Mouse (Mus musculus) kidney, postnatal 4 days (tissue): ENCODE results near the gene Abraxas2.

Experiments used
- DNase-seq, 2 experiments: peaks; one replicate each; pipeline ENCODE4 v3.0.0; 2021; ENCODE audit warnings: mixed read lengths in 2 of 2

The Abraxas2 gene

DNA sequence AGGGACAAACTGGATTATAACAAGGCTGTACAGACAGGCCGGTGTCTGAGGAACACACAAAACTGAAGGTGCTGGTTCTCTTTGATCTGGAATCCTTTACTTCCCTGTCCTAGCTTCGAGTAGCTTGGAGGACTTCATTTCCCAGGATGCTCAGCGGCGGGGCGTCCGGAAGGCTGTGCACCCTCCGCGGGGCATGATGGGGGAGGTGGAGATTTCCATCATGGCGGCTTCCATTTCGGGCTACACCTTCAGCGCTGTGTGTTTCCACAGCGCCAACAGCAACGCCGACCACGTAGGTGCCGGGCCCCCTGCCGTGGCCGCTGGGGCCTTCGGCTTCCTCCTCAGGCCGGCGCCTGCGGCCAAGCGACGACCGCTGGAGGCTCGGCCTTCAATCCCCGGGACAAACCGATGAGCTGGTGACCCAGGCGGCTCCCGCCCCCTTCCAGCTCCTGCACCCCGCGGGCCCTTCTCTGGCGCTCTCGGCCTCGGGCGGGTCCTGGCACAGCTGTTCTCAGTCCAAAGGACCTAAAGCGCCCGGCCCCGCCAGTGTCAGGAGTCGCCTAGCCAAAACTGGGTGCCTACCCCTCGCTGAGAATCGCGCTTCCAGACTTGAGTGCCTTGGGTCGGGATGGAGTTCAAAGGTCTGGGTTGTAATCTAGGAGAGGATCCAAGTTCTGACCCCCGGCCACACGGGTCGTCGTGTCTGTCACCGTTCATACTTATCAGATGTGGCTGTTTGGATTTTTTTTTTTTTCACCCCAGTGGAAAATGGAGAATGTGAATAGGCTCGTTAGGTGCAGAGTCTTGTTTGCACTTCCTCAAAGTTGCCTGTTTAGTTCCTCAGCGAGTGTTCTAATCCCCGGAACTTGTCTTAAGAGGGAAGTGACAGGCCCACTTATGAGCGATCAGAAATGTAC, at the start of gene Abraxas2:
Gene Abraxas2, plus strand, starts transcription at position 184 of the 917 bp plus-strand sequence.
- DNase-seq: peak; percentile 93 to 95

- DNase-seq: no peak
Observed at GRCm38 (mm10) chr7:132809721-132810120, 49.3 kb upstream of the Abraxas2 start.

- DNase-seq: peak; percentile 54 to 69
Observed at GRCm38 (mm10) chr7:132810368-132810767, 48.7 kb upstream of the Abraxas2 start.

GRCm38 (mm10) chr7:132810879-132811278, 48.1 kb upstream of the Abraxas2 start:
- DNase-seq: peak; percentile 95

DNA sequence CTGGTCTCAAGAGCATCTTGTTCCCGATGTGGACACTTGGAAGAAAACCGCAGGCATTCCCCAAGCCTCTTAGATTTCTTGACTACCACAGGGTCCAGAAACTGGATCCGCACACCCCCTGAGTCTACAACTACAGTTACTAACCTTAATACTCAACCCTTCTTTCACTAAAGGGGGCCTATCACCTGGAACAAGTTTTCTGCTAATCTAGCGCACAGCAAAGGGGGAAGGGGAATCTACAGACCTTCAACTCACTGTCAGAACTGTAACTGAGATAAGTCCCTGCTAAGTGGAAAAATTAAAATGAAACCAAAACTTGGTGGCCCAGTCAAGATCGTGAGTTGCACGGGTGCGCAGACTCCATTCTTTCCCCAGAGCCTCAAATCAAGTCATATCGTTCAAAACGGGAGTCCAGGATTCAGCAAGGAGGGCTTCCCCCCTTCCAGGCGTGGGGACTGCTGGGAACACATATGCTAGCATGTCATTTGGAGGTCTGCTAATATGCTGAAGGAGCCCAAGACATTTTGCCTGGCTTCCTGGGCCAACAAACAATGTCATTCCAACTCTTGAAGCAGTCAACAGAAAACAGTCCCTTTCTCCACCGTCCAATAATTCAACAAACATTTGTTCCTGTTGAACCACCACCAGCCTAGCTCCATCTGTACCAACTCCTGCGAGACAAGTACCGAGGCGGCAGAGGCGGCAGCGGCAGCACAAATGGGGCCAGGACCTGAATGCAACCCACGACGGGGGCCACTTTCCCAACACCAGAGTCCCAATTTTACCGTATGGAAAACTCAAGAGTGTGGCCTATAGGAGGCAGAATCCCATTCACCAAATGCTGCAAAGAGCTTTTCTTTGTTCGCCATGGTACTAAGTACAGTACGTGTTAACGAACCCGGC, 47.1 kb upstream of the Abraxas2 start:
- no peak for DNase-seq

DNA sequence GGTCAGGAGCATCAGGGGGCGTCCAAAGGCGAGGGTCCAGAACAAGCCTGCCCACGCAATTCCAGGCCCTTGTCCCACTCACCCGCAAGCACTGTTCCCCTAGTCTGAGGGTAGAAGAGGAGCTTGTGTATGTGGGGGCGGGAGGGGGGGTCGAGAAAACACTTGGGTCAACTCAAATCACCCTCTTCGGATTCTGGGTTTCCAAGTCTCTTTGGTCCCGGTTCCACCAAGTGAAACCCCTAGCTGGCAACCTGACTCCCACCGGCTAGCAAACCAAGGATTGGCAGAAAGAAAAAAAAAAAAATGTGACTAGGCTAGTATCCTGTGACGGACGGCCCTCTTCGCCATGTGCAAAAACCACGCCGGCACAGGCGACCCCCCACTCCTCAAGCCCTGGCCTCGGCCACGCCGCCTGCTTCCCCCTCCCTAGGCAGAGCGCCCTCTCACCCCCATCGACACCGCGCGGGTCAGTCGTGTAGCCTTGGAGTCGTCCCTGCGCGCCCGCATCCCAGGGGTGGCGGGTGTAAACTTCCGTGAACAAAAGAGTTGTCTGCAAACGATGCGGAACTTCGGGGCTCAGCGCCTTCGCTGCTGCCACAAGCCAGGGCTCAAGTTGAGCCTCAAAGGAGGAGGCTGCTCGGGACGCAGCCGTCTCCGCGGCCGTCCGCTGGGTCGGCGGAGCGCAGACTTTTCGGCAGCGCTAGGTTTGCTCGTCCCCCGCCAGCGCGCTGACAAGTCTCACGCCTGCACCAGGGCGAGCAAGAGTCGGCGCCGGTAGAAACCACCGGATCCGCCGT, 46.2 kb upstream of the Abraxas2 start:
- DNase-seq: peak; percentile 66 to 80

GRCm38 (mm10) chr7:132813416-132814088, 45.5 kb upstream of the Abraxas2 start, which contains the start of gene Fam53b:
TSS of gene Fam53b (minus strand) at chr7:132813886.
- DNase-seq: peak; percentile 77 to 87

DNA sequence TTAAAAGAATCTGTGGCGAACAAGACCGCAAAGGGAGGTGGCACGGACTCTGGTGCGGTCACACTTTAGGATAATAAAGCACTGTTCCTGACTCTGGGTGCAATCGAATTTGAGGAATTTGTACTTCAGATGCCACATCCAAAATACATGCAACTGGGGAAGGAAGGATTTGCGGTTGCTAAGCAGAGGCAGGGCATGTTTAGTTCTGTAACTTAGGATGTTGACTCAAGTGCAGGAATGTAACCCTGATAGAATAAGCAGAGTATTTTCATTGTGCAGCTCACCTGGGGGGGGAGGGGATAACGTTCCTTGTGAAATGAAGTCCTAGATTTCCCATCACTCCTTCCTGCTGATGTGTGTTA, 45.0 kb upstream of the Abraxas2 start:
- no peak for DNase-seq

DNA sequence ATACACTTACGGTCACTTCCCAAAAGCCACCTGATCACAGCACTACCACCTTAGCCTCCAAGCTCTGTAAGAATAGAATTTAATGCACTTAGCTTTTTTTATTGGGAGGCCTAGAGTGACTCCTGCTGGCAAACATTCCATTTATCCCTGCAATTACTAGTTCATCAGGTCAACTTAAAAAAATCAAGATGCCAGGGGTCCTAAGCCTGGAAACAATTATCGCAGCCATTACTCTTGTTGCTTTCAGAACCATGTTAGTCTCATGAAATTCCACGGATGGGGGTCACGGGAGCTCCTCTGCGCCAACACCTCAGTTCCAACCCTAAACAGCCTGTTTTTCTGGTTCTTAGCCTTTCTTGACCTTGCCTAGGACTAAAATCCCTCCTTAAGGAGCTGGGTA, 43.9 kb upstream of the Abraxas2 start:
- DNase-seq: no peak

- DNase-seq: no peak
Observed at GRCm38 (mm10) chr7:132816528-132816927, 42.5 kb upstream of the Abraxas2 start.

DNA sequence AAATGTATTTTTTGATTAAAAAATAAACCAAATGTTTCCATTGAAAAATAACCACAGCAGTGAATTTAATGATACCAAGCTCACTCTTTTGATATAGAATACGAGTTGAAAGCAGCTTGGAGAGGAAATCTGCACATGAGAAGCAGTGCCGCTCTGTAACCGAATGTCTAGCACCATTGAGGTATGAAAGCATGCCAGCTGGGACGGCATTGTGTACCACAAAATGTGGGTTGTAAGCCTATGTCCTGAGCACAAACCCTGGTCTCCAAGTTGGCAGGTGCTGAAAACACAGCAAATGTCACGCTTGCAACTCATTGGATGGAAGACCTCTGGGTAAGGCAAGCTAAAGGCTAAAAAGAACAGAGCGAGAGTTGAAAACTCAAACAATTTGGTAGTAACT, 42.0 kb upstream of the Abraxas2 start:
- no peak for DNase-seq

DNA sequence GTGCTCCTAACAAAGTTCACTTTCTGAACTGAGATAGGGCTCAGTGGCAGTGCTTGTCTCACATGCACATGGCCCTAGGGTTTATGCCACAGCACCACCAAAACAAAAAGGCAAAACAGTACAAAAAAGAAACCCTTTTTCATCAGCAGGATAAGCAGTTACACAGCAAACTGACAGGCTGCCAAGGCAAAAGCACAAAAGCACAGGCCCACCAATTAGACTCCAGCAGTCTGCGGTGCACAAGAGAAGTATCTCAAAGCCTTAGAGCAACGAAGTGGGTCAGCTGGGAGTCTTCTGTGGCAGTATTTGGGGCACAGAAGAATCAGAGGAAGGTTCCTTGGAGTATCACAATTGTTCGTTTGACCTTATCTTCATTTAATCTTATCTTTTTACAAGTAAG, 38.3 kb upstream of the Abraxas2 start:
- DNase-seq: no peak

- DNase-seq: no peak
Observed at GRCm38 (mm10) chr7:132823832-132824231, 35.2 kb upstream of the Abraxas2 start.

DNA sequence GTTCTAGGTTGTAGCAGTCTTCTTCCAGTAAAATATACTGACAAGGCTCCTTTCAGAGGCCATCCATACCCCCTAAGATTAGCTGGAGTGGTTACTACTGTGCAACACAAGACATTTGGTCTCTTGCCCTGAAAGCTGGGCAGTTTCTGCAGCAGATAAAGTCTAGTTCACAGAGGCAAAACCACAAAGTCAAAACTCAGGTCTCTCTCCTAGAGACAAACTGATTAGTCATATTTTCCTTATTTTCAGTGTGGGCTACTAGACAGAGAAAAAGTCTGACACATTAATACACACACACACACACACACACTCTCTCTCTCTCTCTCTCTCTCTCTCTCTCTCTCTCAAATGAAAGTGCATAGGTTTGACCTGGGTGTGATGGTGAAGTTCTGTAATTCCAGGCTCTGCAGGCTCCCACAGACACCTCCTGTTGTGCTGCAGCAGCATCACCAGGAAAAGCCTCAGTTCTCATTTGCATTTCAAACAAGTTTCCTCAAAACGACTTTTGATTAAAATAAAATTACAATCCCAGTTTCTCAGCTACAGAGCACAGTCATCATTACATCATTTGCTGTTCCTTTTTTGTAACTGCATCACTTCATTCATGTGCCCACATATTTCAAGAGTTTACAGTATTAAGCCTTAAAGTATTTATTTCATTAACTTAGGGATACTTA, 34.5 kb upstream of the Abraxas2 start:
- DNase-seq: no peak

DNA sequence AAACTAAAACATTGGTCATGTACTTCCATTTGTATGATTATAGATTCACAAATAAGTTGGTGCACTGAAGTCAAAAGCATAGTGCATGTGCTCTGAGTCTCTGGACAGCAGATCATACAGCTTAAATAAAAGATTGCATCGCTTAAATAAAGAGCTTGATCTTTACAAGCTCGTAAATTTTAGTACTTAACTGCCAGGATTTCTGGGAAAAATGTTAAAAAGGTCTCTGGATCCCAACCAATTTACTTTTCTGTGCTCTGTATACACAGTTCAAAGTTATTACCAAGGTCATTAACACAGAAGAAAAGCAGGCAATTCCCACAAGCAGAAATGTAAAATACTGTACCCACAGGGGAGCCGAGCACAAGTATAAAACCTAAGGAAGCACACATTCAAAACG, 28.1 kb upstream of the Abraxas2 start:
- DNase-seq: no peak

DNA sequence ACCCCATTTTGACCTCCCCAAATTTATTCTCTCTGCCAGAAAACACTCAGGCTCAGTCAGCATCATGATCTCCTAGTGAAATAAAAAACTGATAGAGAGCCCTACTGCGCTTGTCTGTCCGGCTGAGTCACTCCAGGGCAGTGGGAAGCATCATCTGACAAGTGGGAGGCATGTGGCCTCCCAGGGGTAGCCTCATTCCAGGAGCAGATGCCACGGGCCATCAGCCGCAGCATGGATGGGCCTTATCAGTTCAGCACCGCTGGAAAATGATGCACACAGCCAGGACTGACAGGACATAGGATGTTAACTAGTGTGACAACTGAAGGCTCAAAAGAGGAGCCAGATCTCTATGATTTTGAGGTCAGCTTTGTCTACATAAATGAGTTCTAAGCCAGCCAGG, 17.7 kb upstream of the Abraxas2 start:
- no peak for DNase-seq

- no peak for DNase-seq
Observed at GRCm38 (mm10) chr7:132842455-132842854, 16.6 kb upstream of the Abraxas2 start.

DNA sequence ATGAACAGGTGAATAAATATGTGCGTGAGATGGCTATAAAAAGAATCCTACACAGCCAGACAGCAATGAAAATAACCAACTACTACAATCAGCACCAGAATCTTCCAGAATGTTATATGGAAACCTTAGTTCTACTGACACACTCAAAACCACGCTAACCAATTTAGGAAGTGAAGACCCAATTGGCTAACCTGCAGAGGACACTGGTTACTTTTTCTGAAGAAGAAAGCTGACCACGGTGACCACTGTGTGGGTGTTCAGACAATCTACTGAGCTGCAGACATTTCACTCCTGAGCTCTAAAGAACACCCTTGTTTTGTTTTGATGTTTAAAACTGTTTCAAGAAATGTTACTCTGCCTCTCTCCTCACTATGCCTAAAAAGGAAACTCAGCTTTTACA, 15.9 kb upstream of the Abraxas2 start:
- no peak for DNase-seq

GRCm38 (mm10) chr7:132852173-132852844, 6.7 kb upstream of the Abraxas2 start, which contains the start of gene Eef1akmt2:
TSS of gene Eef1akmt2 (minus strand) at chr7:132852673.
- DNase-seq: peak; percentile 87 to 92

DNA sequence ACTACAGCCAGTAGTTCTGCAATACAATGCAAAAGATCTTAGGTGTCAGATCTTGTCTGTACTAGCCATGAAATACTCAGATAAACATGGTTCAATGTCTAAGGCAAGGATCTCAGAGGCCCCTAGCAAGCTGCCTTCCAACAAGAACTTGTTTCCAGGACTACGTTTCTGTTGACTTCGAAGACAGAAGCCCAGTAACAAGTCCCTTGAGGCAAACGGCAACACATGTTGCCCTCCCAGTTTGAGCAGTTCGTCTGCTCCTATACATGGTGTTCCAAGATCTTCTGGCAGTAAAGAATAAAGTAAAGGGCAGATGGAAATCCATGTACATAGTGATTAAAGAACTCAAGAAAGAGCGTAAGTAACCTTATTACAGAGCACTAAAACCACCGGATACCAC, 5.7 kb upstream of the Abraxas2 start:
- no peak for DNase-seq

GRCm38 (mm10) chr7:132853946-132854345, 5.1 kb upstream of the Abraxas2 start:
- no peak for DNase-seq
